Mouse (Mus musculus) v-Abl transformed pro-B cells (cell line): ENCODE measurements around the gene Odf3b.

Experiments used
- in situ Hi-C, 2 experiments: fragments of 400-800 bp; cut with MboI; formaldehyde crosslinking; loops; one replicate each; pipeline ENCODE4 v1.15.1; 2025; ENCODE audit not compliant: unreplicated experiment in 2 of 2

The Odf3b gene

DNA sequence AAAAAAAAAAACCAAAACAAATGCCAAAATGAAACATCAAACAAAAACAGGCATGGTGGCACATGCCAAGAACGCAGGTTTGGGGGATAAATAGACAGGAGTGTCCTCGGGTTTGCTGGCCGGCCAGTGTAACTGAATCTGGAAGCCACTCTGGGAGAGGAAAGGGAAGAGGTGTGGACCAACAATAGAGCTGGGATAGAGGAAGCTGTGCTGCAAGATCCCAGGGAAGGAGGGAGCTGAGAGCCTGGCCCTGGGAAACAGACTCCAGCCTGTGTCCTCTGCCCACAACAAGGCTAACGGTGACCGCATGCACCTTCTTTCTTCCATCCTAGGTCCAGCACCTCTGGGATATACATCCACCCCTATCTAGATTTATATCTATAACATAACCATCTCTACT is 28.6 kb downstream of the Odf3b start:
- in situ Hi-C loops: loop anchor here in 1 of 2 experiments (10.0 kb wide), 1 partner anchor 136 kb away; the partner anchor contains the start of gene Ppp6r2

GRCm38 (mm10) chr15:89343325-89343724 is 35.8 kb downstream of the Odf3b start:
- in situ Hi-C loops: loop anchor here in 1 of 2 experiments (5.0 kb wide), 1 partner anchor 36 kb away; no protein-coding TSS in a partner anchor

DNA sequence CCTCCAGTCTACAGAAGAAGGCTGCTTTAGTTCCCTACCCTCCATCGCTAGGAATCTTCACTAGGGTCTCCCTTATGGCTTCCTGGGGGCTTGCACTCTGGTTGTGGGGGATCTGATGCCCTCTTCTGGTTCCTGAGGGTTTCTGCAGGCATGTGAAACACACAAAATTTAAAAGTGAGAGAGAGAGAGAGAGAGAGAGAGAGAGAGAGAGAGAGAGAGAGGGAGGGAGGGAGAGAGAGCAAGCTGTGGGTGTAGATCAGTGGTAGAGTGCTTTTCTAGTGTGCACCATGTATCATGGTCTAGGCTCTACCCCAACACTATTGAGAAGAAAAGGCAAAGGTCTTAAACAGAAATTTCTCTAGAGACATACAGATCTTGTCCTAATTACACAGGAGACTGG is 37.4 kb downstream of the Odf3b start:
- in situ Hi-C loops: loop anchor here in 1 of 2 experiments (5.0 kb wide), 1 partner anchor 34 kb away; no protein-coding TSS in a partner anchor

DNA sequence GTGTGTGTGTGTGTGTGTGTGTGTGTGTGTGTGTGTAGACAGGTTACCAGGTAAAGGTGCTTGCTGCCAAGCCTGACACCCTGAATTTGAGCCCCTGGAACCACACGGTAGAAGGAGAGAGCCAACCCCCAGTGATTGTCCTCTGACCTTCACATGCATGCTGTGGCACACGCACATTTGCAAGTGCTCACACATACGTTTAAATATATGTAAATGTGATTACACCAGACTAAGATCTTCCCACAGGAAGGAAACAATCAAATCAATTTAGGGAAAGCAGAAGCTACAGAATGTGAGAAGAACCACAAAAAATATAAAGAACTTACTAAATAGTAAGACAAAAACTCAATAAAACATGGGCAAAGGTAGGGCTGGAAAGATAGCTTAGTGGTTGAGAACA is 38.9 kb downstream of the Odf3b start:
- in situ Hi-C loops: loop anchor here in 1 of 2 experiments (5.0 kb wide), 1 partner anchor 33 kb away; no protein-coding TSS in a partner anchor

DNA sequence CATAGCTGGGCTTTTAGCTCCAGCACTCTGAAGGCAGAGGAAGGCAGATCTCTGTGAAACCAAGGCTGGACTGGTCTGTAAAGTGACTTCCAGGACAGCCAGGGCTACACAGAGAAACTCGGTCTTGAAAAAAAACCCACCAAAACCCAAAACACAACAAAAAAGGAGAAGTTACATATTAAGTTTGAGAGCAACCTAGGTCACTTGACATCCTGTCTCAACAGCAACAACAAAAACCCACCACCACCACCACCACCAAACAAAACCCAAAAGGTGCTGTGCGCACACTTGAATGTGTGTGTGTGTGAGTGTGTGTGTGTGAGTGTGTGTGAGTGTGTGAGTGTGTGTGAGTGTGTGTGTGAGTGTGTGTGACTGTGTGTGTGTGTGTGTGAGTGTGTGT is 39.4 kb downstream of the Odf3b start:
- in situ Hi-C loops: loop anchor here in 1 of 2 experiments (5.0 kb wide), 1 partner anchor 32 kb away; no protein-coding TSS in a partner anchor

DNA sequence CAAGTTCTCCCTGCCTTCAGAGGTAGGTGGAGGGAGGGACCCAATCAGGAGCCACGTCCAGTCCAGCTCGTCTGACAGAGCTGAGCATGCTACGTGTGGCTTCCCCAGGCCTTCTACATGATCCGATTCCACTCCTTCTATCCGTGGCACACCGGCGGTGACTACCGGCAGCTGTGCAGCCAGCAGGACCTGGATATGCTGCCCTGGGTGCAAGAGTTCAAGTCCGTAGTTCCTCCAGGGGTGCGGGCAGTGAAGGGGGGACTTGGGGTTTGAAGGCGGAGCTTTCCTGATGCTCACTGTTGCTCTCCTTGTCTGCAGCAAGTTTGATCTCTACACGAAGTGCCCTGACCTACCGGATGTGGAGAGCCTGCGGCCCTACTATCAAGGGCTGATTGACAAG is 42.7 kb downstream of the Odf3b start:
- in situ Hi-C loops: no loop called here

DNA sequence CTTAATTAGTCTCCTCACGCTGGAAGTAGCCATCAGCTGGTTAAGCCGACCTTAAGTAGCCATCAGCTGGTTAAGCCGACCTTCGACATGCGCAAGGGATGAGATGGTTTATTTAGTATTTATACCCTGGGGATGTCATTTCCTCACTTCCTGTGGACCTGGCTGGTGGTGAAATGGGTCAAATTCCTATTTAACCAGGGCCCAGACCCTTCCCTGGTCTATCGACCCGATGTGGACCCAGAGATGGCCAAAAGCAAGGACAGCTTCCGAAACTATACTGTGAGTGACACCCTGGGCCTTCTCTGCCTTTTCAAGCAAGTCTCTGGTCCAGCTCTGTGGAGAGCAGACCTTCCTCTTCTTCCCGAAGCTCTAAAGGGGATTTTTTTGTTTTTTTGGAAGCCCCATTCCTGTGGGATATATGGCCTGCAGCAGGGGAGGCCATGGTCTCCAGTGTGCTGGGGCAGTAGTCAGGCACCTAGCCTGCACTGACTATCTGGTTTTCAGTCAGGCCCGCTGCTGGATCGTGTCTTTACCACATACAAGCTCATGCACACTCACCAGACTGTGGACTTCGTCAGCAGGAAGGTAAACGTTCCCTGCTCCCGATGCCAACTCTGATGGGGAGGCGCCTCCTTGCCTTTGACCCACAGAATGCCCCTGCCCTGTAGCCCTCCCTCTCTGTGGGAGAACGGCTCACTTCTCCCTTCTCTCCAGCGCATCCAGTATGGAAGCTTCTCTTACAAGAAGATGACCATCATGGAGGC is 44.1 kb downstream of the Odf3b start:
- in situ Hi-C loops: no loop called here

- in situ Hi-C loops: no loop called here
Measured at GRCm38 (mm10) chr15:89334271-89334670, 44.8 kb downstream of the Odf3b start, which contains the start of gene Miox. Miox (plus strand) TSS chr15:89334398.
